Comparison of ENCODE assay signal across 8 mouse cellular contexts in the genomic region with DNA sequence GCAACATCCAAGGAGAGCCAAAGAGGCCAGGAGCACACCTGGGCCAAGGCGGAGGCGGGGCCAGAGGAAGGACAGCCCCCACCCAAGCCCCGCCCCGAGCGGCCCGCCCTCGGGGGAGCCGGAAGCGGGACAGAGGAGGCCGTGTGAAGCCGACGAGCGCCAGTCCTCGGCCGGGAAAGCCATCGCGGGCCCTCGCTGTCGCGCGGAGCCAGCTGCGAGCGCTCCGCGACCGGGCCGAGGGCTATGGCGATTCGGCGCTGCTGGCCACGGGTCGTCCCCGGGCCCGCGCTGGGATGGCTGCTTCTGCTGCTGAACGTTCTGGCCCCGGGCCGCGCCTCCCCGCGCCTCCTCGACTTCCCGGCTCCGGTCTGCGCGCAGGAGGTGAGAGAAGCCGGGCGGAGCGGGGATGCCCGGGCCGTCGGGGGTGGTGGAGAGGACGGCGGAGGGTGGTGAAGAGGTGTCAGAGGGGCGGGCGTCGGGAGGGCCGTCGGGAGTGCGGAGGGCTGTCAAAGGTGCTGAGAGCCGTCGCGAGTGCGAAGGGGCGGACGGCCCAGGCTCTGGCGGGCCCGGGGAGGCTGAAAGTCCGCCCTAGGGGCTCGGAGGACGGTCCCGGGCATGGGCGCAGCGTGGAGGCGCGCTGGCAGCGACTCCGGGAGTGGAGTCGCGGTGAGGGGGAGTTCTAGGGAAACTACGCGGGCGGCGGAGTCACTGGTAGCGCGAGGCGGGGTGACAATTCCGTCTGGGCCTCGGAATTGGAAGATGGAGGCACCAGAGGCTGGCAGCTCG. TPM values are rescaled to one million over a fixed set of nuclear protein-coding genes. Genes with fewer than 3 reads are reported as not detected.
DNase-seq lines count a peak whose midpoint lies in the region; ATAC-seq and TF ChIP-seq lines count a peak whose summit lies in the region.

Gene Il17ra (plus strand): TSS at position 162 of the 786 bp plus-strand sequence.

- DNase-seq in frontal cortex, postnatal 25 days (ENCODE audit: low spot score in 2 of 2): no peak
- peak; percentile 68 for DNase-seq in brain, embryonic 14.5 days (ENCODE audit: low read depth)
- peak; percentile 50 for DNase-seq in forebrain, postnatal 0 days
- DNase-seq in spleen, postnatal 10 days (ENCODE audit: low spot score in 2 of 2): peak; percentile 84 to 88

- H3K4me2 ChIP-seq in forebrain, postnatal 0 days (ENCODE audit: low read depth): peak within 1 kb of the TSS; percentile 53
- H3K4me2 ChIP-seq in hindbrain, embryonic 13.5 days: peak within 1 kb of the TSS; percentile 67
- peak within 1 kb of the TSS; percentile 75 for H3K4me2 ChIP-seq in limb, embryonic 13.5 days (replicated peaks)
- peak within 1 kb of the TSS; percentile 65 for H3K4me2 ChIP-seq in midbrain, embryonic 13.5 days (replicated peaks)

- peak within 1 kb of the TSS; percentile 49 for H3K9ac ChIP-seq in forebrain, postnatal 0 days
- H3K9ac ChIP-seq in hindbrain, embryonic 13.5 days: peak within 1 kb of the TSS; percentile 74
- peak within 1 kb of the TSS; percentile 67 for H3K9ac ChIP-seq in limb, embryonic 13.5 days
- peak within 1 kb of the TSS; percentile 68 for H3K9ac ChIP-seq in midbrain, embryonic 13.5 days (replicated peaks)

- H3K36me3 ChIP-seq in forebrain, postnatal 0 days (ENCODE audit: insufficient read depth): no peaks in the 10 kb centered on the region
- no peaks in the 10 kb centered on the region for H3K36me3 ChIP-seq in hindbrain, embryonic 13.5 days
- no peaks in the 10 kb centered on the region for H3K36me3 ChIP-seq in limb, embryonic 13.5 days
- H3K36me3 ChIP-seq in midbrain, embryonic 13.5 days: no peaks in the 10 kb centered on the region

- under 1% methylated on average over 90 of the region's 90 CpGs for WGBS in forebrain, postnatal 0 days
- WGBS in hindbrain, embryonic 13.5 days: 1% methylated on average over 75 of the region's 90 CpGs
- WGBS in limb, embryonic 13.5 days: under 1% methylated on average over 75 of the region's 90 CpGs
- under 1% methylated on average over 89 of the region's 90 CpGs for WGBS in midbrain, embryonic 13.5 days

- no peak within 1 kb of the TSS for H3K27ac ChIP-seq in forebrain, postnatal 0 days (ENCODE audit: low read depth, low read length)
- 0 out of 2 replicates have a peak within 1 kb of the TSS, but pooled peaks have one; percentile 40 for H3K27ac ChIP-seq in hindbrain, embryonic 13.5 days
- H3K27ac ChIP-seq in limb, embryonic 13.5 days: no peak within 1 kb of the TSS
- no peak within 1 kb of the TSS for H3K27ac ChIP-seq in midbrain, embryonic 13.5 days

- TF ChIP-seq CTCF in brain, embryonic 14.5 days (IDR thresholded peaks at IDR 0.05; ENCODE audit: borderline replicate concordance, extremely low read depth, insufficient read depth, insufficient read length): no peak
- no peak for TF ChIP-seq CTCF in forebrain, postnatal 0 days (IDR thresholded peaks at IDR 0.05; ENCODE audit: low read depth)

- ATAC-seq in frontal cortex, adult (ENCODE audit: low TSS enrichment): peak; percentile 80
- peak; percentile 80 for ATAC-seq in forebrain, postnatal 0 days
- peak; percentile 72 for ATAC-seq in hindbrain, embryonic 13.5 days (ENCODE audit: low FRiP score)
- ATAC-seq in limb, embryonic 13.5 days (ENCODE audit: low FRiP score, low read depth): peak; percentile 86
- ATAC-seq in midbrain, embryonic 13.5 days: peak; percentile 88

- H3K4me1 ChIP-seq in forebrain, postnatal 0 days (ENCODE audit: insufficient read depth): no peaks in the 10 kb centered on the region
- peaks cover 19% of the 10 kb centered on the region for H3K4me1 ChIP-seq in hindbrain, embryonic 13.5 days (replicated peaks)
- peaks cover 18% of the 10 kb centered on the region for H3K4me1 ChIP-seq in limb, embryonic 13.5 days
- peaks cover 14% of the 10 kb centered on the region for H3K4me1 ChIP-seq in midbrain, embryonic 13.5 days (replicated peaks)

- H3K27me3 ChIP-seq in forebrain, postnatal 0 days (ENCODE audit: insufficient read depth, low read length): peaks cover 17% of the 10 kb centered on the region
- peaks cover 47% of the 10 kb centered on the region for H3K27me3 ChIP-seq in hindbrain, embryonic 13.5 days
- peaks cover 49% of the 10 kb centered on the region for H3K27me3 ChIP-seq in limb, embryonic 13.5 days
- peaks cover 51% of the 10 kb centered on the region for H3K27me3 ChIP-seq in midbrain, embryonic 13.5 days

- 0 out of 2 replicates have a peak, but pooled peaks have one; percentile 18 for TF ChIP-seq POLR2A in brain, embryonic 14.5 days (IDR thresholded peaks at IDR 0.05; ENCODE audit: borderline replicate concordance, extremely low read depth, insufficient read depth, insufficient read length, poor library complexity, severe bottlenecking)

- no peaks in the 10 kb centered on the region for H3K9me3 ChIP-seq in forebrain, postnatal 0 days (ENCODE audit: low read length)
- H3K9me3 ChIP-seq in hindbrain, embryonic 13.5 days: no peaks in the 10 kb centered on the region
- no peaks in the 10 kb centered on the region for H3K9me3 ChIP-seq in limb, embryonic 13.5 days
- H3K9me3 ChIP-seq in midbrain, embryonic 13.5 days: no peaks in the 10 kb centered on the region

- peak within 1 kb of the TSS; percentile 51 for H3K4me3 ChIP-seq in forebrain, postnatal 0 days (ENCODE audit: low read depth, low read length)
- peak within 1 kb of the TSS; percentile 55 for H3K4me3 ChIP-seq in hindbrain, embryonic 13.5 days
- peak within 1 kb of the TSS; percentile 65 for H3K4me3 ChIP-seq in limb, embryonic 13.5 days
- H3K4me3 ChIP-seq in midbrain, embryonic 13.5 days (replicated peaks): peak within 1 kb of the TSS; percentile 53

RNA-seq across cellular contexts. Expression of gene Il17ra, which starts in this region (rescaled TPM):
- polyA plus RNA-seq in brain, embryonic 14.5 days (2012; rRNA removed): 4.6 and 5.2 TPM in 2 replicates
- total RNA-seq in forebrain, postnatal 0 days (2014; rRNA removed): 2.5 and 4.2 TPM in 2 replicates
- polyA plus RNA-seq in forebrain, postnatal 0 days (2015; fragmentation: Nextera tagmentation; extraction: Ambion mirVana): 3.2 and 3.4 TPM in 2 replicates
- 8.9 and 9.8 TPM in 2 replicates for polyA plus RNA-seq in hindbrain, embryonic 13.5 days (2015; fragmentation: Nextera tagmentation; extraction: Ambion mirVana)
- polyA plus RNA-seq in limb, embryonic 13.5 days (2015; fragmentation: Nextera tagmentation; extraction: Ambion mirVana): 4.6 and 5.4 TPM in 2 replicates
- 2.9 and 4.4 TPM in 2 replicates for polyA plus RNA-seq in midbrain, embryonic 13.5 days (2015; fragmentation: Nextera tagmentation; extraction: Ambion mirVana)

Comparison
In these comparisons a context has a peak if more than half of its experiments do, and no peak if none do; other contexts are left out.
1. DNase-seq: peak in brain, embryonic 14.5 days (single experiment), forebrain, postnatal 0 days (single experiment) and spleen, postnatal 10 days (2 of 2); none in frontal cortex, postnatal 25 days (0 of 2).
2. Peak in every context shown above with its lines, with median percentiles within 50 percentile points of each other: ATAC-seq, H3K4me2 ChIP-seq, H3K4me3 ChIP-seq and H3K9ac ChIP-seq.